In the genomic region with DNA sequence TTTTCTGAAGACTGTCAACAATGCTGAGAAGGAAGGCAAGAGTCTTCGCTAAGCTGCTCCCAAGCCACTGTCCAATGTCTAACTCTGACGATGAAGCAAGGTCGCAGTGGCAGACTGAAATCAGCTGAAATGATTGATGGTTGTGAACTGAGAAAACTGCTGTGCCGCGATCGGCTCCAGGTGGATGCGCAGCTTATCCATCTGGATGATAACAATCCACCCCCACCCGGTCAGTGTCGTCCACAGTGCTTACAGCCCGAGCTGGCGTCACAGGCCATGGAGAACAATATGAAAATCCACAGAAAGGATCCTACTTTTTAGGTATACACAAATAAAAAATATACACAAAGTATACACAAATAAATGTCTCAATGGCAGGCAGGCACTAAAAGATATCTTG, we compare ENCODE assay signal across 12 mouse cellular contexts. TPM values are rescaled to one million over a fixed set of nuclear protein-coding genes. Genes with fewer than 3 reads are reported as not detected.
A peak's percentile ranks its signal among the peaks of the same experiment; 100 is the strongest.
DNase-seq lines count a peak whose midpoint lies in the region; ATAC-seq lines count a peak whose summit lies in the region.
"Had no signal": no experiment of that assay in that cellular context is flagged by ENCODE, and none has a peak within 500 bp of the region (broad histone marks: within the 10 kb centered on the region; RNA-seq: fewer than 3 reads in every experiment).

No protein-coding gene starts in this region.

- DNase-seq in heart, postnatal 36 days = no peak
- no peak for DNase-seq in midbrain, embryonic 11.5 days (ENCODE audit: low spot score, missing footprints)
- no peak for DNase-seq in kidney, adult 8-10 months
- no peak for DNase-seq in spleen, postnatal 10 days (ENCODE audit: low spot score in 2 of 2)
- DNase-seq: gastrocnemius, adult 2 months; liver, postnatal 0 days; thymus, adult 2 months had no signal

- no peak for ATAC-seq in heart, embryonic 11.5 days (replicated peaks; ENCODE audit: insufficient number of reproducible peaks, low FRiP score, low TSS enrichment)
- peak; percentile 62 for ATAC-seq in midbrain, embryonic 12.5 days (ENCODE audit: low FRiP score, low read depth)
- ATAC-seq in midbrain, embryonic 11.5 days (ENCODE audit: low FRiP score) = no peak
- peak; percentile 73 for ATAC-seq in hindbrain, embryonic 13.5 days (ENCODE audit: low FRiP score)
- peak; percentile 56; the same call in 1 of the 2 replicates for ATAC-seq in neural tube, embryonic 13.5 days (ENCODE audit: low read depth)
- ATAC-seq: liver, postnatal 0 days had no signal

- WGBS in heart, embryonic 11.5 days (ENCODE audit: insufficient replicate concordance) = 43% methylated on average over 11 of the region's 11 CpGs
- 66% methylated on average over 11 of the region's 11 CpGs for WGBS in midbrain, embryonic 12.5 days
- 76% methylated on average over 11 of the region's 11 CpGs for WGBS in midbrain, embryonic 11.5 days
- WGBS in hindbrain, embryonic 13.5 days = 42% methylated on average over 11 of the region's 11 CpGs
- 41% methylated on average over 11 of the region's 11 CpGs for WGBS in neural tube, embryonic 13.5 days

- no peaks in the 10 kb centered on the region for H3K36me3 ChIP-seq in heart, embryonic 11.5 days (ENCODE audit: control insufficient read depth, insufficient read depth, low read length)
- no peaks in the 10 kb centered on the region for H3K36me3 ChIP-seq in midbrain, embryonic 12.5 days
- H3K36me3 ChIP-seq in midbrain, embryonic 11.5 days (ENCODE audit: control insufficient read depth, insufficient read depth, low read length) = no peaks in the 10 kb centered on the region
- H3K36me3 ChIP-seq in hindbrain, embryonic 13.5 days = no peaks in the 10 kb centered on the region
- H3K36me3 ChIP-seq in neural tube, embryonic 13.5 days = no peaks in the 10 kb centered on the region
- H3K36me3 ChIP-seq: limb, embryonic 12.5 days had no signal

- H3K9ac ChIP-seq in heart, embryonic 11.5 days (ENCODE audit: low read depth, low read length) = no peak overlapping the region
- H3K9ac ChIP-seq in midbrain, embryonic 12.5 days (replicated peaks) = no peak overlapping the region; the same call in 1 of the 2 replicates
- no peak overlapping the region for H3K9ac ChIP-seq in midbrain, embryonic 11.5 days (ENCODE audit: low read length)
- H3K9ac ChIP-seq in hindbrain, embryonic 13.5 days = no peak overlapping the region
- peak overlapping the region; percentile 49 for H3K9ac ChIP-seq in neural tube, embryonic 13.5 days
- H3K9ac ChIP-seq: limb, embryonic 12.5 days; liver, postnatal 0 days had no signal

- H3K4me3 ChIP-seq in heart, embryonic 11.5 days (ENCODE audit: low read depth, low read length) = no peak overlapping the region
- no peak overlapping the region for H3K4me3 ChIP-seq in midbrain, embryonic 12.5 days
- no peak overlapping the region for H3K4me3 ChIP-seq in midbrain, embryonic 11.5 days (ENCODE audit: low read depth, low read length)
- no peak overlapping the region for H3K4me3 ChIP-seq in hindbrain, embryonic 13.5 days
- no peak overlapping the region for H3K4me3 ChIP-seq in neural tube, embryonic 13.5 days
- H3K4me3 ChIP-seq: gastrocnemius, adult 2 months; limb, embryonic 12.5 days had no signal

- H3K9me3 ChIP-seq in heart, embryonic 11.5 days (replicated peaks; ENCODE audit: control insufficient read depth, low read length) = no peaks in the 10 kb centered on the region
- no peaks in the 10 kb centered on the region for H3K9me3 ChIP-seq in midbrain, embryonic 12.5 days
- H3K9me3 ChIP-seq in midbrain, embryonic 11.5 days (ENCODE audit: control insufficient read depth, low read length) = no peaks in the 10 kb centered on the region
- no peaks in the 10 kb centered on the region for H3K9me3 ChIP-seq in hindbrain, embryonic 13.5 days
- no peaks in the 10 kb centered on the region for H3K9me3 ChIP-seq in neural tube, embryonic 13.5 days
- H3K9me3 ChIP-seq: limb, embryonic 12.5 days had no signal

- intact Hi-C loops in heart, postnatal 36 days (cut with DNase I) = no loop called here

- H3K4me1 ChIP-seq in heart, embryonic 11.5 days (ENCODE audit: control insufficient read depth, insufficient read depth, low read length) = peaks cover 30% of the 10 kb centered on the region
- peaks cover 17% of the 10 kb centered on the region for H3K4me1 ChIP-seq in midbrain, embryonic 12.5 days
- H3K4me1 ChIP-seq in midbrain, embryonic 11.5 days (ENCODE audit: control insufficient read depth, insufficient read depth, low read length) = peaks cover 2% of the 10 kb centered on the region
- H3K4me1 ChIP-seq in hindbrain, embryonic 13.5 days (replicated peaks) = peaks cover 27% of the 10 kb centered on the region
- H3K4me1 ChIP-seq in neural tube, embryonic 13.5 days (replicated peaks) = peaks cover 32% of the 10 kb centered on the region

- H3K27me3 ChIP-seq in heart, embryonic 11.5 days (ENCODE audit: control insufficient read depth, insufficient read depth, low read length) = no peaks in the 10 kb centered on the region
- H3K27me3 ChIP-seq in midbrain, embryonic 12.5 days = no peaks in the 10 kb centered on the region
- H3K27me3 ChIP-seq in midbrain, embryonic 11.5 days (ENCODE audit: control insufficient read depth, insufficient read depth, low read length) = no peaks in the 10 kb centered on the region
- no peaks in the 10 kb centered on the region for H3K27me3 ChIP-seq in hindbrain, embryonic 13.5 days
- H3K27me3 ChIP-seq in neural tube, embryonic 13.5 days = no peaks in the 10 kb centered on the region
- H3K27me3 ChIP-seq: limb, embryonic 12.5 days had no signal

- H3K27ac ChIP-seq in heart, embryonic 11.5 days (ENCODE audit: low read depth, low read length) = no peak overlapping the region
- H3K27ac ChIP-seq in midbrain, embryonic 12.5 days (replicated peaks) = no peak overlapping the region
- H3K27ac ChIP-seq in midbrain, embryonic 11.5 days (ENCODE audit: low read depth, low read length) = no peak overlapping the region
- peak overlapping the region; percentile 0; the same call in 1 of the 2 replicates for H3K27ac ChIP-seq in hindbrain, embryonic 13.5 days
- no peak overlapping the region for H3K27ac ChIP-seq in neural tube, embryonic 13.5 days (replicated peaks)
- H3K27ac ChIP-seq: gastrocnemius, adult 2 months; limb, embryonic 12.5 days had no signal

- H3K4me2 ChIP-seq in heart, embryonic 11.5 days = peak overlapping the region; percentile 1
- 0 out of 2 replicates have a peak overlapping the region, but pooled peaks have one; percentile 9 for H3K4me2 ChIP-seq in midbrain, embryonic 12.5 days (replicated peaks)
- no peak overlapping the region; the same call in 1 of the 2 replicates for H3K4me2 ChIP-seq in midbrain, embryonic 11.5 days
- peak overlapping the region; percentile 38 for H3K4me2 ChIP-seq in hindbrain, embryonic 13.5 days
- H3K4me2 ChIP-seq in neural tube, embryonic 13.5 days = peak overlapping the region; percentile 40
- H3K4me2 ChIP-seq: limb, embryonic 12.5 days had no signal

RNA-seq across cellular contexts. Expression of a gene that starts 8.3 kb away (rescaled TPM):
- polyA plus RNA-seq in heart, embryonic 11.5 days (2014; fragmentation: Nextera tagmentation; extraction: Ambion mirVana) = 37.4 and 43.4 TPM in 2 replicates
- total RNA-seq in heart, postnatal 36 days (2021) = 10 to 100 TPM; 26.4 to 27.0 TPM
- polyA plus RNA-seq in midbrain, embryonic 12.5 days (2016; fragmentation: Nextera tagmentation; extraction: Ambion mirVana) = 22.3 and 23.5 TPM in 2 replicates
- polyA plus RNA-seq in midbrain, embryonic 11.5 days (2014; fragmentation: Nextera tagmentation; extraction: Ambion mirVana) = 22.4 and 25.2 TPM in 2 replicates
- 28.0 and 29.1 TPM in 2 replicates for polyA plus RNA-seq in hindbrain, embryonic 13.5 days (2015; fragmentation: Nextera tagmentation; extraction: Ambion mirVana)
- polyA plus RNA-seq in neural tube, embryonic 13.5 days (2015; fragmentation: Nextera tagmentation; extraction: Ambion mirVana) = 30.7 and 30.9 TPM in 2 replicates

RNA-seq across cellular contexts. Expression of a gene that starts 9.0 kb away (rescaled TPM):
- 0.18 and 0.20 TPM in 2 replicates for polyA plus RNA-seq in heart, embryonic 11.5 days (2014; fragmentation: Nextera tagmentation; extraction: Ambion mirVana)
- not detected for total RNA-seq in heart, postnatal 36 days (2021)
- 0.08 TPM in 1 of 2 replicates, not detected in the other for polyA plus RNA-seq in midbrain, embryonic 12.5 days (2016; fragmentation: Nextera tagmentation; extraction: Ambion mirVana)
- polyA plus RNA-seq in midbrain, embryonic 11.5 days (2014; fragmentation: Nextera tagmentation; extraction: Ambion mirVana) = not detected in 2 replicates
- polyA plus RNA-seq in hindbrain, embryonic 13.5 days (2015; fragmentation: Nextera tagmentation; extraction: Ambion mirVana) = 0.25 and 0.26 TPM in 2 replicates
- 0.10 and 0.17 TPM in 2 replicates for polyA plus RNA-seq in neural tube, embryonic 13.5 days (2015; fragmentation: Nextera tagmentation; extraction: Ambion mirVana)
- total RNA-seq: gastrocnemius, adult 2 months had no signal
- polyA plus RNA-seq: liver, postnatal 0 days had no signal

Comparison
In these comparisons a context has a peak if more than half of its experiments do, and no peak if none do; other contexts are left out.
1. ATAC-seq: peak in midbrain, embryonic 12.5 days (single experiment), hindbrain, embryonic 13.5 days (single experiment) and neural tube, embryonic 13.5 days (single experiment); none in heart, embryonic 11.5 days (single experiment) and midbrain, embryonic 11.5 days (single experiment).